Mouse (Mus musculus): ENCODE measurements around the gene Tbca. TPM values are rescaled to one million over a fixed set of nuclear protein-coding genes. Genes with fewer than 3 reads are reported as not detected.
A peak's percentile ranks its signal among the peaks of the same experiment; 100 is the strongest.

Tbca gene
- total RNA-seq, 1 experiment: 244 TPM

- Histone ChIP-seq H3K27ac (ENCODE audit: insufficient read depth, low read depth, low read length, poor library complexity, severe bottlenecking) (no peak overlapping the region), H3K9me3 (ENCODE audit: control insufficient read depth, insufficient read depth, low read depth, low read length) (no peaks in the 10 kb centered on the region), H3K9ac (ENCODE audit: insufficient read depth, low read depth, low read length, poor library complexity, severe bottlenecking) (no peak overlapping the region), H3K36me3 (ENCODE audit: control insufficient read depth, insufficient read depth, low read length, poor library complexity, severe bottlenecking) (no peaks in the 10 kb centered on the region), H3K4me3 (ENCODE audit: insufficient read depth in 1 of 2, low read depth in 1 of 2, low read length in 2 of 2, poor library complexity in 1 of 2, severe bottlenecking in 1 of 2) (no peak overlapping the region), H3K4me1 (ENCODE audit: control insufficient read depth in 2 of 2, insufficient read depth in 2 of 2, low read length in 2 of 2, poor library complexity in 1 of 2) (no peaks in the 10 kb centered on the region)
- TF ChIP-seq MAFK (IDR thresholded peaks at IDR 0.05; ENCODE audit: insufficient read depth, low read depth, low read length): no peak
- no peak for TF ChIP-seq HCFC1 (IDR thresholded peaks at IDR 0.05; ENCODE audit: borderline replicate concordance, insufficient read depth, low read length)
- no peak for TF ChIP-seq CHD2 (IDR thresholded peaks at IDR 0.05; ENCODE audit: low read depth, low read length)
- TF ChIP-seq ZC3H11A (IDR thresholded peaks at IDR 0.05; ENCODE audit: borderline replicate concordance, low read depth, low read length): no peak
- no peak for TF ChIP-seq ZNF384 (IDR thresholded peaks at IDR 0.05; ENCODE audit: low read depth, low read length)
- DNase-seq (ENCODE audit: low read depth, low spot score): no peak
- in situ Hi-C loops (cut with MboI; ENCODE audit: low sequenced_read_pairs in 2 of 2, unreplicated experiment in 2 of 2): no loop called here
Measured at GRCm38 (mm10) chr13:94769155-94769470, 19.6 kb upstream of the Tbca start.

GRCm38 (mm10) chr13:94786866-94787265 is 1.8 kb upstream of the Tbca start:
- no peak overlapping the region for H3K9ac ChIP-seq (ENCODE audit: insufficient read depth, low read depth, low read length, poor library complexity, severe bottlenecking)

GRCm38 (mm10) chr13:94794689-94795088 is 6.0 kb downstream of the Tbca start:
- Histone ChIP-seq H3K4me1 (ENCODE audit: control insufficient read depth in 2 of 2, insufficient read depth in 2 of 2, low read length in 2 of 2, poor library complexity in 1 of 2) (0 out of 4 replicates have a peak, but pooled peaks cover 0 to 2% of the 10 kb centered on the region in 2 experiments), H3K27ac (ENCODE audit: insufficient read depth, low read depth, low read length, poor library complexity, severe bottlenecking) (no peak overlapping the region), H3K4me3 (ENCODE audit: insufficient read depth in 1 of 2, low read depth in 1 of 2, low read length in 2 of 2, poor library complexity in 1 of 2, severe bottlenecking in 1 of 2) (no peak overlapping the region), H3K9me3 (ENCODE audit: control insufficient read depth, insufficient read depth, low read depth, low read length) (no peaks in the 10 kb centered on the region), H3K36me3 (ENCODE audit: control insufficient read depth, insufficient read depth, low read length, poor library complexity, severe bottlenecking) (no peaks in the 10 kb centered on the region), H3K9ac (ENCODE audit: insufficient read depth, low read depth, low read length, poor library complexity, severe bottlenecking) (no peak overlapping the region)
- no peak for DNase-seq (ENCODE audit: low read depth, low spot score)
- no peak for TF ChIP-seq ZC3H11A (IDR thresholded peaks at IDR 0.05; ENCODE audit: borderline replicate concordance, low read depth, low read length)
- in situ Hi-C loops (cut with MboI; ENCODE audit: low sequenced_read_pairs in 2 of 2, unreplicated experiment in 2 of 2): no loop called here

More at GRCm38 (mm10) chr13:94786866-94787265, 1.8 kb upstream of the Tbca start:
- H3K4me3 ChIP-seq (ENCODE audit: insufficient read depth in 1 of 2, low read depth in 1 of 2, low read length in 2 of 2, poor library complexity in 1 of 2, severe bottlenecking in 1 of 2): no peak overlapping the region
- in situ Hi-C loops (cut with MboI; ENCODE audit: low sequenced_read_pairs in 2 of 2, unreplicated experiment in 2 of 2): no loop called here
- H3K4me1 ChIP-seq (ENCODE audit: control insufficient read depth in 2 of 2, insufficient read depth in 2 of 2, low read length in 2 of 2, poor library complexity in 1 of 2): 0 out of 4 replicates have a peak, but pooled peaks cover 0 to 1% of the 10 kb centered on the region in 2 experiments
- H3K36me3 ChIP-seq (ENCODE audit: control insufficient read depth, insufficient read depth, low read length, poor library complexity, severe bottlenecking): no peaks in the 10 kb centered on the region
- H3K27ac ChIP-seq (ENCODE audit: insufficient read depth, low read depth, low read length, poor library complexity, severe bottlenecking): no peak overlapping the region
- TF ChIP-seq HCFC1 (IDR thresholded peaks at IDR 0.05; ENCODE audit: borderline replicate concordance, insufficient read depth, low read length) (no peak), CHD2 (IDR thresholded peaks at IDR 0.05; ENCODE audit: low read depth, low read length) (no peak), ZC3H11A (IDR thresholded peaks at IDR 0.05; ENCODE audit: borderline replicate concordance, low read depth, low read length) (no peak), ZNF384 (IDR thresholded peaks at IDR 0.05; ENCODE audit: low read depth, low read length) (no peak), MAFK (IDR thresholded peaks at IDR 0.05; ENCODE audit: insufficient read depth, low read depth, low read length) (no peak)
- no peak for DNase-seq (ENCODE audit: low read depth, low spot score)
- no peaks in the 10 kb centered on the region for H3K9me3 ChIP-seq (ENCODE audit: control insufficient read depth, insufficient read depth, low read depth, low read length)

GRCm38 (mm10) chr13:94803480-94804057 is 14.9 kb downstream of the Tbca start:
- Histone ChIP-seq H3K4me1 (ENCODE audit: control insufficient read depth in 2 of 2, insufficient read depth in 2 of 2, low read length in 2 of 2, poor library complexity in 1 of 2) (peaks cover 0 to 3% of the 10 kb centered on the region in 2 experiments; a peak in 1 of 4 replicates), H3K9me3 (ENCODE audit: control insufficient read depth, insufficient read depth, low read depth, low read length) (no peaks in the 10 kb centered on the region), H3K9ac (ENCODE audit: insufficient read depth, low read depth, low read length, poor library complexity, severe bottlenecking) (no peak overlapping the region), H3K4me3 (ENCODE audit: insufficient read depth in 1 of 2, low read depth in 1 of 2, low read length in 2 of 2, poor library complexity in 1 of 2, severe bottlenecking in 1 of 2) (no peak overlapping the region), H3K27ac (ENCODE audit: insufficient read depth, low read depth, low read length, poor library complexity, severe bottlenecking) (no peak overlapping the region), H3K36me3 (ENCODE audit: control insufficient read depth, insufficient read depth, low read length, poor library complexity, severe bottlenecking) (no peaks in the 10 kb centered on the region)
- DNase-seq (ENCODE audit: low read depth, low spot score): peak; percentile 27
- TF ChIP-seq ZC3H11A (IDR thresholded peaks at IDR 0.05; ENCODE audit: borderline replicate concordance, low read depth, low read length) (no peak), CHD2 (IDR thresholded peaks at IDR 0.05; ENCODE audit: low read depth, low read length) (no peak), ZNF384 (IDR thresholded peaks at IDR 0.05; ENCODE audit: low read depth, low read length) (no peak), MAFK (IDR thresholded peaks at IDR 0.05; ENCODE audit: insufficient read depth, low read depth, low read length) (no peak)
- in situ Hi-C loops (cut with MboI; ENCODE audit: low sequenced_read_pairs in 2 of 2, unreplicated experiment in 2 of 2): no loop called here

Measured in ES-E14 (cell line).